Mouse (Mus musculus) heart, embryonic 12.5 days (tissue): ENCODE data around the gene Sept5. TPM values are rescaled to one million over a fixed set of nuclear protein-coding genes. Genes with fewer than 3 reads are reported as not detected.

Source experiments
- ATAC-seq: fragments of 200-750 bp; cut with Nextera tagmentation; 2 replicates; pipeline ENCODE4 v1.8.0; 2017; ENCODE audit warnings: moderate TSS enrichment, moderate library complexity; ENCODE audit not compliant: insufficient number of reproducible peaks, low FRiP score
- H3K27ac ChIP-seq: fragments of 300-500 bp; sonication (generic); 2 replicates; pipeline ENCODE4 v1.5.1; 2016; ENCODE audit warnings: mild to moderate bottlenecking, moderate library complexity; ENCODE audit not compliant: poor library complexity, severe bottlenecking
- H3K27me3 ChIP-seq: fragments of 300-500 bp; sonication (generic); replicated peaks from 2 replicates; pipeline ENCODE4 v1.6.1; 2016; ENCODE audit warnings: mild to moderate bottlenecking, moderate library complexity
- H3K36me3 ChIP-seq: fragments of 300-500 bp; sonication (generic); 2 replicates; pipeline ENCODE4 v1.6.1; 2016; ENCODE audit warnings: mild to moderate bottlenecking, moderate library complexity
- H3K4me1 ChIP-seq: fragments of 300-500 bp; sonication (generic); replicated peaks from 2 replicates; pipeline ENCODE4 v1.6.1; 2016; ENCODE audit warnings: mild to moderate bottlenecking
- H3K4me2 ChIP-seq: fragments of 300-500 bp; sonication (generic); 2 replicates; pipeline ENCODE4 v1.6.1; 2016; ENCODE audit warnings: mild to moderate bottlenecking, moderate library complexity
- H3K4me3 ChIP-seq: fragments of 300-500 bp; sonication (generic); 2 replicates; pipeline ENCODE4 v1.5.1; 2016; ENCODE audit warnings: mild to moderate bottlenecking
- H3K9ac ChIP-seq: fragments of 300-500 bp; sonication (generic); 2 replicates; pipeline ENCODE4 v1.6.1; 2016; ENCODE audit warnings: mild to moderate bottlenecking, moderate library complexity
- H3K9me3 ChIP-seq: fragments of 300-500 bp; sonication (generic); replicated peaks from 2 replicates; pipeline ENCODE4 v1.6.1; 2016; ENCODE audit warnings: mild to moderate bottlenecking, moderate library complexity
- WGBS: fragments of 180-500 bp; shearing (Covaris S2); methylation state at CpG from one replicate; pipeline ENCODE4 v1.1.7; 2016; 5-methylcytosine and 5-hydroxymethylcytosine counted together
- polyA plus RNA-seq: library from polyadenylated mRNA; unstranded; fragments of >200 nt; fragmentation: Nextera tagmentation; extraction: Ambion mirVana; gene quantifications from 2 replicates; pipeline ENCODE4 v1.2.1, GENCODE M21; 2016

The Sept5 gene
- polyA plus RNA-seq, 1 experiment from 2014 or later = 6.5 TPM

DNA sequence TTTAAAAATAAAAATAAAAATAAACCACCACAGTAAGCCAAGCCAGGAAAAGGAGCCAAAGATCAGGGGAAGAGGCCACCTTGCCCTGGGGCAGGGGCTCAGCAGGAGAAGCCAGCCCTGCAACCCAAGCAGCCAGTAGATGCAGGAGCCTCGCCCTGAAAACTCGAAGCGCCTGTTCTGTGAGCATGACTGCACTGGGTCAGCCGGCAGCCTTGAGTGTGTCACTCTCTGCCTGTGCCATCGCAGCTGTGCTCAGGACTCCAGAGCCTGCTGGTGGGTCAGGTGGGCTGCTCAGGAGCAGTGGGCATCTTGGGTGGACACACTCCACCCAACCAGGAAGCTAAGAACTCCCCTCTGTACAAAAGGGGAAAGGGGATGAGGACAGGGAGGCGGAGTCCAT lies 15.6 kb upstream of the Sept5 start:
- ATAC-seq = no peak
- WGBS = 76% methylated on average over 6 of the region's 6 CpGs

DNA sequence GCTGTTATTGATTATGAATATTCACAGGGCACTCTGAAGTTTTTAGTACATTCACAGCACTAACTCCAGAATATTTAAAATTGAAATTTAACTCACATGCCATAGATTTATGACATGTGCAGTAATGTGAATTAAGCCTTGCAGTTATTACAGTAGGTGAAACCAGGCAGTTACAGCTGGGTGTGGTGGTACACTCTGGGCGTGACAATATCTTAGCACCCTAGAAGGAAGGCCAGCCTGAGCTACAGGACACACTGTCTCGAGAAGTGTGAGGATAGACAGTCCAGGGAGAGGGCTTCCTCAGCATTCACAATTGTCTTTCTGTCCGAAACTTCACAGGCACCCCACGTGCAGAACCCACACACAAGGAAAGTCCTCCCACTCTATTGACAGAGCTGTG lies 14.7 kb upstream of the Sept5 start:
- Histone ChIP-seq H3K27me3 (no peaks in the 10 kb centered on the region), H3K9me3 (no peaks in the 10 kb centered on the region; the same call in 1 of the 2 replicates), H3K4me1 (no peaks in the 10 kb centered on the region), H3K27ac (no peak overlapping the region), H3K4me3 (no peak overlapping the region), H3K9ac (no peak overlapping the region), H3K4me2 (no peak overlapping the region), H3K36me3 (no peaks in the 10 kb centered on the region)
- no peak for ATAC-seq
- 73% methylated on average over 4 of the region's 4 CpGs for WGBS

More for the DNA sequence above, 15.6 kb upstream of the Sept5 start:
- H3K27me3 ChIP-seq = no peaks in the 10 kb centered on the region
- H3K9ac ChIP-seq = no peak overlapping the region
- no peak overlapping the region for H3K27ac ChIP-seq
- no peak overlapping the region for H3K4me3 ChIP-seq
- H3K4me2 ChIP-seq = no peak overlapping the region
- H3K36me3 ChIP-seq = no peaks in the 10 kb centered on the region
- no peaks in the 10 kb centered on the region; the same call in 1 of the 2 replicates for H3K9me3 ChIP-seq
- H3K4me1 ChIP-seq = no peaks in the 10 kb centered on the region

DNA sequence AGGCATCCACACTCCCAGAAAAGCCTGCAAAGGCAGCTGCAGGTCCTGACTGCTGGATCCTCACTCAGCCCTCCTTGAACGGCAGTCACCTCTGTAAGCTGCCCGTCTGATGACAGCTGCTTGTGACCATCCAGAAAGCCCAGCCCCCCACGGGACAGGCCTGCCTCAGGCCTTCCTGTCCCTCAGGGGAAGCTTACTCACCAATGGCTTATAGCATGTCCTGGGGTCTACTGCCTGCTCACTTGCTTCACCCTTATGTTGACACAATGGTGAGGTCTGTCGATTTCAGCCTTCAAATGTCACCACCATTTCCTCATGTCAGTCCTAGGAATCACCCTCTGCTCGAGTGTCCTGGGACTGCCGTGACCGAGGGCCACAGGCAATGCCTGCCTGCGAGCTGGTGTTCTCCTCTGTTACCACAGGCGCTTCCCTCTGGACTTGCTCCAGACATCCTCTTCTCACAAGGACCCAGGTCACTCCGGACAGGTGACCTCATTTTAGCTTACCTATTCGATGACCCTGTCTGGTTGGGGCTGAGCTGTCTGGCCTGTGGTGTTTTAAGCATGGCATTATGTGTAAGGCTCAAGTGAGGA lies 13.7 kb upstream of the Sept5 start:
- no peak overlapping the region for H3K27ac ChIP-seq
- H3K4me1 ChIP-seq = no peaks in the 10 kb centered on the region
- ATAC-seq = no peak
- no peaks in the 10 kb centered on the region for H3K36me3 ChIP-seq
- H3K9ac ChIP-seq = 0 out of 2 replicates have a peak overlapping the region, but pooled peaks have one; percentile 14
- H3K27me3 ChIP-seq = no peaks in the 10 kb centered on the region; the same call in 1 of the 2 replicates
- H3K9me3 ChIP-seq = no peaks in the 10 kb centered on the region
- no peak overlapping the region for H3K4me3 ChIP-seq
- H3K4me2 ChIP-seq = no peak overlapping the region
- 63% methylated on average over 11 of the region's 11 CpGs for WGBS

DNA sequence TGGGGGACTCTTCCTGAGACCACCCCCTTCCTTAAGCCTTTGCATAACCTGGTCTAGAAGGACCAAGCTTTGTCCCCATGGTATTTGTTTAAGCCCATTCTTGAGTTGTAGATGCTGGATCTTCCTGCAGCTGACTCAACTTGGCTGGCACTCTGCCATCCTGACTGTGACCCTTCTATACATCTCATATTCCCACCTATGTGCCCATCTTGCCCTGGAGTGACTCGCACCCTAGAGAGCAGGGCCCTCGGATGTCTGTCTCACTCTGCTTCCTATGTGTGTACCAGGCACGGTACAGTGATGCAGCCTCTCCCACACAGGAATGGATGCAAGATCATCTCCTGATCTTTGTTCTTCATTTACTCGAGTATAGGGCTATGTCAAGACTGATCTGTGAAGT lies 13.1 kb upstream of the Sept5 start:
- no peaks in the 10 kb centered on the region for H3K4me1 ChIP-seq
- no peak overlapping the region for H3K4me2 ChIP-seq
- H3K9ac ChIP-seq = no peak overlapping the region
- 79% methylated on average over 4 of the region's 4 CpGs for WGBS
- no peak for ATAC-seq
- no peaks in the 10 kb centered on the region for H3K36me3 ChIP-seq
- no peaks in the 10 kb centered on the region for H3K9me3 ChIP-seq
- H3K4me3 ChIP-seq = no peak overlapping the region
- no peak overlapping the region for H3K27ac ChIP-seq
- H3K27me3 ChIP-seq = no peaks in the 10 kb centered on the region; the same call in 1 of the 2 replicates

DNA sequence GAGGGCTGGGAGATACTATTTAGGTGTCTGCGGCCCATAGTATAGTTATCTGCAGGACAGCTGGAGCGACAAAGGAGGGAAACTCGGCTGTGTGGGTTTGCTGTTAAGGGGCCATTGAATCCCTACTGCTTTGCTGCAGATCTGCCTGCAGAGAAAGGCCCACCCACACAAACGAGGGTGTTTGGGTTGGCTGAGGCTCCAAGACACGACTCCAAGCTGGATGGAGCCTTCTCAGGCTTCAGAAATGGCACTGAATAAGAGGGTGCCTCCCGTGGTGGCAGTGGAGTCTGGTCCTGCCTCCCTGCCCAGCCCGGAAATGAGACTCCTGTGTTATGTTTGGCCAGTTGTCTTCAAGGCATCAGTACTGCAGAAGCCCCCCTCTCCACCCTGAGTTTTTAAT lies 12.5 kb upstream of the Sept5 start:
- H3K9me3 ChIP-seq = no peaks in the 10 kb centered on the region
- no peaks in the 10 kb centered on the region for H3K36me3 ChIP-seq
- no peak overlapping the region for H3K27ac ChIP-seq
- no peak overlapping the region for H3K4me3 ChIP-seq
- no peak overlapping the region for H3K4me2 ChIP-seq
- H3K27me3 ChIP-seq = no peaks in the 10 kb centered on the region; the same call in 1 of the 2 replicates
- no peak overlapping the region for H3K9ac ChIP-seq
- no peak for ATAC-seq
- WGBS = 32% methylated on average over 7 of the region's 7 CpGs
- H3K4me1 ChIP-seq = no peaks in the 10 kb centered on the region

DNA sequence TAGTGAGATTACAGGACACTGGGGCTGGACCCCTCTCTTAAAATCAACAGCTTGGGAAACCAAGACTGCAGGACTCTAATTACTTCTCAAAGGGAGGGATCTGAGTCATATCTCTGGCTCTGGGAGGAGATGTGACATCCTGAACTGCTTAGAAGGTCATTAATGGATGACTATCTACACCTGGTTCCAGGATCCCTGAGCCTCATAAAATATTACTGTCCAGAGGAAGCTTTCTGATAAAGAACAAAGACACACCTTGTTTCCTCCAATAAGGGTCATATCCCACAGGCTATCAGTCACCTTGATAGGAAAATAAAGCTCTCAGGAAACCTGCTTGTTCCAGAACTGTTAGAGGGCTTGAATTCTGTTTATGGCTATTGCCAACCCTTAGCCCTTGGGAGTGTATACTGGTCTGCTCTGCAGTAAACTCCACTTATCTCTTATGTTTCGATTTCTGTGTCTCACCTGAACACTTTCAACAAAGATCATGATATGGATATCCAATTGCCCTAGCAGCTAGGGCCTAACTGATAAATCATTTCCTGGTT lies 9.7 kb upstream of the Sept5 start:
- Histone ChIP-seq H3K36me3 (no peaks in the 10 kb centered on the region), H3K4me2 (no peak overlapping the region), H3K27ac (no peak overlapping the region), H3K27me3 (no peaks in the 10 kb centered on the region; the same call in 1 of the 2 replicates), H3K9me3 (no peaks in the 10 kb centered on the region), H3K9ac (no peak overlapping the region), H3K4me3 (no peak overlapping the region), H3K4me1 (no peaks in the 10 kb centered on the region)
- ATAC-seq = no peak
- WGBS = 70% methylated on average over 1 of the region's 1 CpGs

DNA sequence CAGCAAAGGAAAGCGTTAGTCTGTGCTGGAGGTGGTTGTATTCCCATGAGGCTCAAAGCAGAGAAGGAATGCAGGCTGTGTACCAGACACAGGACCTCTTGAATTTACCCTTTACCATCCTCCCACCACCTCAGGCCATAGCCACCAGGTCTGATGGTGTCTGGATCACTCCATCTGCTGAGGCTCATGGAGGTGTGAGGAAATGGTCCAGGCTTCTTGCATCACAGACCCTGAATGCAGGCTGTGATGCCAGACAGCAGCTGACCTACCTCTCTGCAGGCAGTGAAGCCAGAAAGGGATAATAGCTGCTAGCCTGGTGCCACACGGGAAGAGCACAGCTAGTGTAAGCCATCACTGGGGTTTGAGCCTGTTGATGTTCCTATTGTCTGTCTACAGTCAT lies 8.6 kb upstream of the Sept5 start:
- ATAC-seq = no peak
- Histone ChIP-seq H3K9ac (no peak overlapping the region), H3K27ac (no peak overlapping the region), H3K36me3 (no peaks in the 10 kb centered on the region), H3K9me3 (no peaks in the 10 kb centered on the region), H3K4me2 (no peak overlapping the region), H3K27me3 (peaks cover 6% of the 10 kb centered on the region; the same call in 1 of the 2 replicates), H3K4me1 (no peaks in the 10 kb centered on the region), H3K4me3 (no peak overlapping the region)
- 58% methylated on average over 2 of the region's 2 CpGs for WGBS

DNA sequence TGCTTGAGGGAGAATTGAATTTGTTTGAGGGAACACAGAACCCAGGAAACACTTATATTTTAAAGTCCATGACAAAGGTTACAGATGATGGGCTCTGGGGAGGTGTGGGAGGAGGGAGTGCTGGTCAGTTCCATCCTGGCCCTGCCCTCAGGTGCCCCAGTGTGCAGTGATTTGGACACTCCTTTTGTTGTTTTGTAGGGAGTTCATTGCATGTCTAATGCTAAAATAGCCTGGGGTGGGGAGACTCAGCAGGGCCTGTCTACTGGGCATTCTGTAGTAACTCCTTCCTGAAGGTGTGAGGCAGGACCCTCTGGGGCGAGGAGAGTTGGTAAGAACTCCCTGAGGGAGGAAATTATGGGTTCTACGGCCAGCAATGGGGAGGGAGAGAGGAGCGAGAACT lies 7.0 kb upstream of the Sept5 start:
- WGBS = 52% methylated on average over 3 of the region's 3 CpGs
- no peaks in the 10 kb centered on the region for H3K9me3 ChIP-seq
- H3K36me3 ChIP-seq = no peaks in the 10 kb centered on the region
- H3K27me3 ChIP-seq = peaks cover 12% of the 10 kb centered on the region; the same call in 1 of the 2 replicates
- no peak overlapping the region for H3K4me3 ChIP-seq
- no peak overlapping the region for H3K4me2 ChIP-seq
- no peak overlapping the region for H3K9ac ChIP-seq
- H3K27ac ChIP-seq = no peak overlapping the region
- ATAC-seq = no peak
- H3K4me1 ChIP-seq = no peaks in the 10 kb centered on the region

DNA sequence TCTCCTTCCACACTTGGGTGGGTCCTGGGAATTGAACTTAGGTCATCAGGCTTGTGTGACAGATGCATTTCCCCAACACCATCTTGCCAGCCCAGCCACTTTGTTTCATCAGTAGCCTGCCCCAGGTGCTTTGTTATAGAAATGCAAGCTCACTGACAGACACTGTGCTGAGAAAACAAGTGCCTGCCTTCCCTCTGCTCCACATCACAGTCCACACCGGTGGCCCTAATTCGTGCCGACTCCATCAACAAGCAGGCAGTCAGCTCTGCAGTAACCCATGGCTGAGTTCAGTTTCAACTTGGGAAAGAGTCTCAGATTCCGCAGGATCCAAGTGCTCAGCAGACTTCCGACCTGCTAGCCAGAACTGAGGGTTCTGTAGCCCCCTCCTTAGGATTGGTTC lies 6.6 kb upstream of the Sept5 start:
- WGBS = 73% methylated on average over 5 of the region's 5 CpGs
- Histone ChIP-seq H3K27ac (no peak overlapping the region), H3K9ac (no peak overlapping the region), H3K4me1 (no peaks in the 10 kb centered on the region), H3K9me3 (no peaks in the 10 kb centered on the region), H3K4me2 (no peak overlapping the region), H3K27me3 (peaks cover 16% of the 10 kb centered on the region), H3K36me3 (no peaks in the 10 kb centered on the region), H3K4me3 (no peak overlapping the region)
- ATAC-seq = no peak

DNA sequence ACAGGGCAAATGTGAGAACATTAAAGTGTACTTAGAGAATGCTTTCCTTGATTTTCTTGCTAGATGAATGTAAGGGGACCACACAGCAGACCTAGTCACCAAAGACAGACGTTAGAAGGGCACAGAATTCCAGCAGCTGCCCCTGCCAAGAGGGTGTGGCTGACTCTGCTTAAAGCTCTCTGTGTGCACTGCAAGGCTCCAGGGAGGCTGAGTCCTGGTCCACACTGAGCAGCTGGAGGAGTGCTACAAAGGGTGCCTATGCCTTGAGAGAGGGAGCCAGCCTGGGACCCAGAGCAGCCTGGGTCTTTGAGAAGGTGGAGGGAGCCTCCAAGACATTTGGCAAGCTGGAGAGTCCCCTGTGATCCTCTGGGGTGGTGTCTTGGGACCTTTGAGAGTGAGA lies 3.6 kb upstream of the Sept5 start:
- no peak overlapping the region for H3K9ac ChIP-seq
- peaks cover 38% of the 10 kb centered on the region for H3K27me3 ChIP-seq
- no peak for ATAC-seq
- no peak overlapping the region for H3K27ac ChIP-seq
- no peaks in the 10 kb centered on the region for H3K9me3 ChIP-seq
- peaks cover 6% of the 10 kb centered on the region; the same call in 1 of the 2 replicates for H3K4me1 ChIP-seq
- no peak overlapping the region for H3K4me2 ChIP-seq
- WGBS = 14% methylated on average over 1 of the region's 1 CpGs
- no peak overlapping the region for H3K4me3 ChIP-seq
- H3K36me3 ChIP-seq = no peaks in the 10 kb centered on the region

DNA sequence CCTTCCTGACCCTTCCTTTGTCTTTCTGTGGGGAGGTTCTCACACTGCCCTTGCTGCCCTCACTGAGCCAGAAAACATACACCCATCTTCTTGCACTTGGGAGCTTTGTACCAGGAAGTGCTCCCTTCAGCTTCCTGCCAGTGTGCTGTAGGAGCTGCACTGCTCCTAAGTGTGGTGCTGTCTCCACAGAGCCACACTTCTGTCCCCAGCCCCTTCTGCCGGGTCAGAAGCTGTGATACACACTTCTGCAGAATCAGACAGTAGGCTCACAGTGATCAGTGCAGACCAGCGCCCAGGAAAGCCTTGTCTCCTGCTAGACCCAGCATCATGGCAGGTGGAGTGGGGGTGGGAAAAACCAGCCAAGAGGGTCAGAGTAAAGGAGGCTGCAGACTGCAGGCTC lies 3.1 kb upstream of the Sept5 start:
- Histone ChIP-seq H3K36me3 (no peaks in the 10 kb centered on the region), H3K4me1 (peaks cover 6% of the 10 kb centered on the region; the same call in 1 of the 2 replicates), H3K4me2 (no peak overlapping the region), H3K4me3 (no peak overlapping the region), H3K27ac (no peak overlapping the region), H3K9me3 (no peaks in the 10 kb centered on the region), H3K27me3 (peaks cover 44% of the 10 kb centered on the region), H3K9ac (no peak overlapping the region)
- WGBS = 40% methylated on average over 2 of the region's 2 CpGs
- no peak for ATAC-seq

DNA sequence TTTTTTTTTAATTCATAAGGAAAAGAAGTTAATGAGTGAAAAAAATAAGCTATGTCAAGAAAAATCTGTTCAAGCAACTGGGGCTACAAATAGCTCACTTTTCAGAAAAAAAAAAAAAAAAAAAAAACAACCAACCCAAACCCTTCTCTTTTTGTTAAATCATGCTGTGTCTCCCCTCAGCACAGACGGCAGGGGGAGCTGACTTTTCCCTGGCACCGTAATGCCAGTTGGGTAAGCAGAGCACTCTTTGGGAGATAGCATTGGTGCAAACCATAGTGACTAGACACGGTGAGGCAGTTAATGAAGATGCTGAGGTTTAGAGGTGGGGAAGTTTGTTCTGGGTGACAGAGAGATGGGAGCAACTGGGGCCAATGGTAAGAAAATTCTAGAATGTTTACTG lies 2.3 kb upstream of the Sept5 start:
- Histone ChIP-seq H3K9ac (no peak overlapping the region), H3K27me3 (peaks cover 51% of the 10 kb centered on the region), H3K4me2 (no peak overlapping the region), H3K27ac (no peak overlapping the region), H3K4me1 (peaks cover 6% of the 10 kb centered on the region; the same call in 1 of the 2 replicates), H3K9me3 (no peaks in the 10 kb centered on the region), H3K4me3 (no peak overlapping the region), H3K36me3 (no peaks in the 10 kb centered on the region)
- no peak for ATAC-seq
- WGBS = 55% methylated on average over 3 of the region's 3 CpGs
